Mouse (Mus musculus) forebrain, embryonic 10.5 days (tissue): ENCODE measurements around the gene Lrrc61. TPM values are rescaled to one million over a fixed set of nuclear protein-coding genes. Genes with fewer than 3 reads are reported as not detected.
"Not testable (repeated sequence)": the region's sequence is repeated elsewhere in the genome, so short reads cannot be mapped to it uniquely, and the experiment has no call there.

Experiments
- DNase-seq: peaks from one replicate; pipeline ENCODE4 v3.0.0-alpha.2; 2017; ENCODE audit warnings: low spot score; ENCODE audit errors: extremely low spot score
- H3K27ac ChIP-seq: fragments of 300-500 bp; sonication (generic); 2 replicates; pipeline ENCODE4 v1.5.1; 2016; ENCODE audit warnings: mild to moderate bottlenecking
- H3K27me3 ChIP-seq: fragments of 300-500 bp; sonication (generic); 2 replicates; pipeline ENCODE4 v1.6.1; 2016; ENCODE audit warnings: mild to moderate bottlenecking; ENCODE audit not compliant: poor library complexity, severe bottlenecking
- H3K36me3 ChIP-seq: fragments of 300-500 bp; sonication (generic); replicated peaks from 2 replicates; pipeline ENCODE4 v1.6.1; 2016; ENCODE audit warnings: mild to moderate bottlenecking, moderate library complexity
- H3K4me1 ChIP-seq: fragments of 300-500 bp; sonication (generic); 2 replicates; pipeline ENCODE4 v1.6.1; 2016
- H3K4me3 ChIP-seq: fragments of 300-500 bp; sonication (generic); 2 replicates; pipeline ENCODE4 v1.5.1; 2016; ENCODE audit warnings: mild to moderate bottlenecking, moderate library complexity
- H3K9me3 ChIP-seq: fragments of 300-500 bp; sonication (generic); 2 replicates; pipeline ENCODE4 v1.6.1; 2016; ENCODE audit warnings: mild to moderate bottlenecking, moderate library complexity
- WGBS: fragments of 180-500 bp; shearing (Covaris S2); methylation state at CpG from one replicate; pipeline ENCODE4 v1.1.7; 2016; 5-methylcytosine and 5-hydroxymethylcytosine counted together
- polyA plus RNA-seq: library from polyadenylated mRNA; unstranded; fragments of >200 nt; fragmentation: Nextera tagmentation; extraction: Ambion mirVana; gene quantifications from 2 replicates; pipeline ENCODE4 v1.2.1, GENCODE M21; 2016

Lrrc61 gene
- 15.2 and 16.5 TPM in 2 replicates for polyA plus RNA-seq

GRCm38 (mm10) chr6:48554280-48555103 lies at the start of gene Lrrc61:
Lrrc61 (plus strand) TSS chr6:48554796.
- peak; percentile 91 for DNase-seq
- WGBS: under 1% methylated on average over 39 of the region's 39 CpGs
- peak within 1 kb of the TSS; percentile 92 for H3K27ac ChIP-seq

GRCm38 (mm10) chr6:48508087-48508486 lies 46.5 kb upstream of the Lrrc61 start:
- 80% methylated on average over 4 of the region's 4 CpGs for WGBS
- H3K36me3 ChIP-seq: peaks cover 25% of the 10 kb centered on the region

More at GRCm38 (mm10) chr6:48554280-48555103, at the start of gene Lrrc61:
- H3K4me3 ChIP-seq: peak within 1 kb of the TSS; percentile 56
- H3K9me3 ChIP-seq: no peaks in the 10 kb centered on the region
- peaks cover 20% of the 10 kb centered on the region for H3K4me1 ChIP-seq
- H3K36me3 ChIP-seq: peaks cover 19% of the 10 kb centered on the region
- H3K27me3 ChIP-seq: no peaks in the 10 kb centered on the region

GRCm38 (mm10) chr6:48510426-48510825 lies 44.2 kb upstream of the Lrrc61 start:
- H3K4me3 ChIP-seq: no peak overlapping the region
- peaks cover 48% of the 10 kb centered on the region for H3K36me3 ChIP-seq
- WGBS: 88% methylated on average over 4 of the region's 4 CpGs
- H3K4me1 ChIP-seq: peaks cover 3% of the 10 kb centered on the region
- no peak for DNase-seq
- H3K27me3 ChIP-seq: no peaks in the 10 kb centered on the region
- H3K27ac ChIP-seq: no peak overlapping the region
- no peaks in the 10 kb centered on the region for H3K9me3 ChIP-seq

More at GRCm38 (mm10) chr6:48508087-48508486, 46.5 kb upstream of the Lrrc61 start:
- Histone ChIP-seq H3K9me3 (no peaks in the 10 kb centered on the region), H3K4me3 (no peak overlapping the region), H3K27ac (no peak overlapping the region), H3K27me3 (no peaks in the 10 kb centered on the region), H3K4me1 (peaks cover 13% of the 10 kb centered on the region)
- no peak for DNase-seq

GRCm38 (mm10) chr6:48511861-48512260 lies 42.7 kb upstream of the Lrrc61 start:
- H3K27ac ChIP-seq: no peak overlapping the region
- peaks cover 4% of the 10 kb centered on the region; the same call in 1 of the 2 replicates for H3K9me3 ChIP-seq
- no peak overlapping the region for H3K4me3 ChIP-seq
- H3K36me3 ChIP-seq: peaks cover 62% of the 10 kb centered on the region
- no peaks in the 10 kb centered on the region for H3K27me3 ChIP-seq
- WGBS: 90% methylated on average over 7 of the region's 7 CpGs
- DNase-seq: no peak
- no peaks in the 10 kb centered on the region for H3K4me1 ChIP-seq

- not testable (repeated sequence) for H3K4me3 ChIP-seq, H3K4me1 ChIP-seq, H3K27ac ChIP-seq, H3K9me3 ChIP-seq, H3K27me3 ChIP-seq, DNase-seq
- peaks cover 12% of the 10 kb centered on the region; the same call in 1 of the 2 replicates for H3K36me3 ChIP-seq
- 98% methylated on average over 16 of the region's 16 CpGs for WGBS
These were observed 29.7 kb upstream of the Lrrc61 start for GRCm38 (mm10) chr6:48524882-48525281.

GRCm38 (mm10) chr6:48527901-48528300 lies 26.7 kb upstream of the Lrrc61 start:
- no peaks in the 10 kb centered on the region for H3K27me3 ChIP-seq
- no peak overlapping the region for H3K4me3 ChIP-seq
- 84% methylated on average over 9 of the region's 9 CpGs for WGBS
- H3K4me1 ChIP-seq: no peaks in the 10 kb centered on the region
- H3K27ac ChIP-seq: no peak overlapping the region
- H3K36me3 ChIP-seq: peaks cover 21% of the 10 kb centered on the region
- DNase-seq: no peak
- no peaks in the 10 kb centered on the region for H3K9me3 ChIP-seq

- Histone ChIP-seq H3K9me3 (no peaks in the 10 kb centered on the region), H3K4me3 (no peak overlapping the region), H3K27ac (no peak overlapping the region), H3K4me1 (no peaks in the 10 kb centered on the region), H3K27me3 (no peaks in the 10 kb centered on the region), H3K36me3 (peaks cover 21% of the 10 kb centered on the region)
- 76% methylated on average over 14 of the region's 14 CpGs for whole genome bisulfite sequencing
- DNase-seq: no peak
These were observed 25.3 kb upstream of the Lrrc61 start for GRCm38 (mm10) chr6:48529261-48529660.

GRCm38 (mm10) chr6:48529871-48530440 lies 24.6 kb upstream of the Lrrc61 start:
- 91% methylated on average over 16 of the region's 16 CpGs for WGBS
- no peaks in the 10 kb centered on the region for H3K4me1 ChIP-seq
- DNase-seq: no peak
- no peaks in the 10 kb centered on the region for H3K9me3 ChIP-seq
- H3K4me3 ChIP-seq: no peak overlapping the region
- no peaks in the 10 kb centered on the region for H3K27me3 ChIP-seq
- peaks cover 21% of the 10 kb centered on the region for H3K36me3 ChIP-seq
- no peak overlapping the region for H3K27ac ChIP-seq

- Histone ChIP-seq H3K27ac (no peak overlapping the region), H3K4me3 (no peak overlapping the region), H3K36me3 (peaks cover 16% of the 10 kb centered on the region), H3K9me3 (no peaks in the 10 kb centered on the region), H3K4me1 (no peaks in the 10 kb centered on the region), H3K27me3 (no peaks in the 10 kb centered on the region)
- 71% methylated on average over 2 of the region's 2 CpGs for WGBS
- no peak for DNase-seq
These were observed 23.7 kb upstream of the Lrrc61 start for GRCm38 (mm10) chr6:48530862-48531261.

- H3K9me3 ChIP-seq: no peaks in the 10 kb centered on the region
- H3K4me3 ChIP-seq: no peak overlapping the region
- H3K27ac ChIP-seq: no peak overlapping the region
- H3K27me3 ChIP-seq: no peaks in the 10 kb centered on the region
- peaks cover 20% of the 10 kb centered on the region for H3K4me1 ChIP-seq
- peaks cover 14% of the 10 kb centered on the region for H3K36me3 ChIP-seq
- DNase-seq: no peak
- WGBS: 86% methylated on average over 2 of the region's 2 CpGs
These were observed 21.1 kb upstream of the Lrrc61 start for GRCm38 (mm10) chr6:48533475-48533874.

GRCm38 (mm10) chr6:48534913-48535312 lies 19.7 kb upstream of the Lrrc61 start:
- DNase-seq: no peak
- Histone ChIP-seq H3K4me3 (no peak overlapping the region), H3K27ac (no peak overlapping the region), H3K9me3 (no peaks in the 10 kb centered on the region), H3K27me3 (no peaks in the 10 kb centered on the region), H3K4me1 (peaks cover 28% of the 10 kb centered on the region), H3K36me3 (peaks cover 13% of the 10 kb centered on the region)
- 83% methylated on average over 8 of the region's 8 CpGs for WGBS

GRCm38 (mm10) chr6:48536091-48536490 lies 18.5 kb upstream of the Lrrc61 start:
- DNase-seq: no peak
- peaks cover 34% of the 10 kb centered on the region for H3K4me1 ChIP-seq
- WGBS: 78% methylated on average over 4 of the region's 4 CpGs

More at GRCm38 (mm10) chr6:48536091-48536490, 18.5 kb upstream of the Lrrc61 start:
- H3K36me3 ChIP-seq: peaks cover 22% of the 10 kb centered on the region
- H3K4me3 ChIP-seq: no peak overlapping the region
- H3K27ac ChIP-seq: no peak overlapping the region
- no peaks in the 10 kb centered on the region for H3K9me3 ChIP-seq
- no peaks in the 10 kb centered on the region for H3K27me3 ChIP-seq
